Mouse (Mus musculus): Measurements from ENCODE around the gene Nr4a2. TPM values are rescaled to one million over a fixed set of nuclear protein-coding genes. Genes with fewer than 3 reads are reported as not detected.

The Nr4a2 gene
- 2.1 and 3.1 TPM in 2 replicates for polyA plus RNA-seq (2015; fragmentation: Nextera tagmentation; extraction: Ambion mirVana)

DNA sequence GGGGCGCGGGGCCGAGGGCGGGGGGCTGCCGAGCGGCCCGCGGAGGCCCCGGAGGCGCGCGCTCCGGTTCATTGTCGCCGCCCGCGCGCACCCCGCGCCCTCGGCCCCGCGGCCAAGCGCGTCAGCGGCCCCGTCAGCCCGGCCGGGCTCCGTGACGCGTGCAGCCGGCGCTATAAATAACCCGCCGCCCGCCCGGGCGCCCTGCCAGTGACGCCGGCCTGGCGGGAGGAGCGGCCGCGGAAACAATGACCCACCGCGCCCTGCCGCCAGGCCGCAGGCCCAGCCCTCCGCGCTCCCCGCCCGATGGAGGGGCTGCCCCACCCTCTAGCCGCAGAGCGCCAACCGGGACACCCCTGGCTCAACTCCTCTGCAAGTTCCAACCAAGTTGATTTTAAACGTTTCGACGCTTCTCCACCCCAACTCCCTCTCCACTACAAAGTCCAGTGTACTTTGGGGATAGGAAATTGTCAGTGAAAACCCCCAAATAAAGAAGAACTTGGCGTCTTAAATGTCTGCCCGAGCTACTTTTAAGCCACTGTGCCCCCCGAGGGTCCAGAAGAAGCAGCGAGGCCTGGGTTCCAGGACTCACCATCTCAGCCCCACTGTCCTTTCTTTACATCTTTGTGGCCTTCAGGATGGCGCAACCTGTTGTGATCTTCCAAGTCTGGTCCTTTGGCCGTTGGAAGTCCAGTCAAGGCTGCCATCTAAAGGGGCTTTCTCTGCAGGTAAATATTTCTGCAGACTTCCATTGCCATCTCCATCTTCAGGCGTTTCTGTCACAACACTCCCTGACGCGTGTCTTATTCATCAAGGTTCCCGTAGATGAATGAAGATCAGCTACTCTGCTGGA is at the start of gene Nr4a2:
Gene Nr4a2, minus strand, starts transcription at position 13 of the 850 bp plus-strand sequence.
- Histone ChIP-seq H3K27me3 (no peaks in the 10 kb centered on the region), H3K27ac (peak within 1 kb of the TSS; percentile 93), H3K9ac (peak within 1 kb of the TSS; percentile 96), H3K9me3 (replicated peaks) (no peaks in the 10 kb centered on the region), H3K36me3 (no peaks in the 10 kb centered on the region), H3K4me3 (peak within 1 kb of the TSS; percentile 94), H3K4me1 (replicated peaks) (peaks cover 10% of the 10 kb centered on the region; the same call in 1 of the 2 replicates), H3K4me2 (peak within 1 kb of the TSS; percentile 77)
- peak; percentile 94 for ATAC-seq (replicated peaks; ENCODE audit: insufficient number of reproducible peaks, insufficient read depth, low FRiP score, low read depth)
- WGBS, result 11% methylated on average over 41 of the region's 69 CpGs

DNA sequence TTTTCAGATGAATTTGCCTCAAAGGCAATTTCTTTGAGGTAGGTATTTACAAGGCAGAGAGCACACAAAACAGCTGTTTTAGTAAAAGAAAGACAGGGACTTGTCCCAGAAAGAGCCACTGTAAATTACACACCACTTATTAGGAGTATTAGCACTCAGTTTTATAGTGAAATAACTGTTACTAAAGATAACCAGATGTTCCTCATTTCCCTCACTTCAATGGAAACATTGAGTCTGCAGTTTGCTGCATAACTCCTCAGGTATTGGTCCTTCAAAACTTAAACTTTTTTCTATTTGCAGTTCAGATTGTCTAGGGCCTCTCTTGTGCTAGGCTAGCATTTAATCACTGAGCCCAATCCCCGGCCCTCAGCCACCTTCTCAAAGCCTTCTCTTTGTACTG is 41.6 kb upstream of the Nr4a2 start:
- Histone ChIP-seq H3K4me1 (replicated peaks) (no peaks in the 10 kb centered on the region), H3K9me3 (replicated peaks) (no peaks in the 10 kb centered on the region), H3K9ac (no peak overlapping the region), H3K4me2 (no peak overlapping the region), H3K4me3 (no peak overlapping the region), H3K27me3 (no peaks in the 10 kb centered on the region), H3K36me3 (no peaks in the 10 kb centered on the region), H3K27ac (no peak overlapping the region)
- ATAC-seq (replicated peaks; ENCODE audit: insufficient number of reproducible peaks, insufficient read depth, low FRiP score, low read depth), result no peak
- 82% methylated on average over 1 of the region's 1 CpGs for WGBS

DNA sequence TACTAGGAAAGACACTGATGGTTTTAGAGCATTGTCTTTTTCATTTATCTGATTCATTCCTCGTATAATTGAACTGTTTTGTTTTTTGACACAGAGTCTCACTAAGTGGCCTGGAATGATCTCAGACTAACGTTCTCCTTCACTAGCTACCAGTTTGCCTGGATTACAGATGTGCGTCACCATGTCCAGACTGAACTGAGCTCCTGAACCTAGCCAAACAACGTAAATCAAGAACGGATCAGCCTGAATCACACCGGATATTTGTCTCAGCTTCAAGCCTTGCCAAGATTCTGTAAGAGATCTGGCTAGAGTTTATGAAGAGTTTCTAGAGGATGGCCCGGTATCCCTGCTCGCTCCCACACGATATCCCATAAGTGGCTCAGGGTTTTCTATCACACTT is 33.0 kb upstream of the Nr4a2 start:
- no peak overlapping the region for H3K27ac ChIP-seq
- 75% methylated on average over 9 of the region's 9 CpGs for WGBS
- ATAC-seq (replicated peaks; ENCODE audit: insufficient number of reproducible peaks, insufficient read depth, low FRiP score, low read depth), result no peak
- peaks cover 4% of the 10 kb centered on the region; the same call in 1 of the 2 replicates for H3K4me1 ChIP-seq (replicated peaks)
- H3K27me3 ChIP-seq, result no peaks in the 10 kb centered on the region
- no peaks in the 10 kb centered on the region for H3K36me3 ChIP-seq
- no peak overlapping the region for H3K4me3 ChIP-seq
- no peak overlapping the region for H3K9ac ChIP-seq
- no peaks in the 10 kb centered on the region for H3K9me3 ChIP-seq (replicated peaks)
- H3K4me2 ChIP-seq, result no peak overlapping the region

DNA sequence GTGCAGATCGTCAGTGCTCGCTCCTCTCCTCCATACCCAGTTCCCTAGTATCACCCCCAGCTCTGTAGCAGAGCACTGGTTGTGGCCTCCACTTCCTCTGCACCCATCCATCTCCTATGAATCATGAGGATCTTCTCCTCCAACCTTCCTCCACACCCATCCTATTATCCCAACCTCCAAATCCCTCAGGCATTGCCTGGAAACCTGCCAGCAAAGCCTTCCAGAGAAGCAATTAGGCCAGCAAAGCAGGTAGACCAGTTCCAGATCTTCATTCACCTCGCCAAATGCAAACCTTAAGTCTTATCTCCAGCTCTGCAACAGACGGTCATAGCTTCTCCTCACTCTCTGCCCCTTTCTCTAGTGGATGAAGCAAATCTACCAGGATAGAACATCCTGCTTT is 26.0 kb upstream of the Nr4a2 start:
- no peak overlapping the region for H3K9ac ChIP-seq
- H3K36me3 ChIP-seq, result no peaks in the 10 kb centered on the region
- H3K27me3 ChIP-seq, result no peaks in the 10 kb centered on the region
- no peaks in the 10 kb centered on the region for H3K9me3 ChIP-seq (replicated peaks)
- WGBS, result 64% methylated on average over 4 of the region's 4 CpGs
- no peak overlapping the region for H3K4me2 ChIP-seq
- ATAC-seq (replicated peaks; ENCODE audit: insufficient number of reproducible peaks, insufficient read depth, low FRiP score, low read depth), result no peak
- no peaks in the 10 kb centered on the region for H3K4me1 ChIP-seq (replicated peaks)
- no peak overlapping the region for H3K27ac ChIP-seq
- H3K4me3 ChIP-seq, result no peak overlapping the region

DNA sequence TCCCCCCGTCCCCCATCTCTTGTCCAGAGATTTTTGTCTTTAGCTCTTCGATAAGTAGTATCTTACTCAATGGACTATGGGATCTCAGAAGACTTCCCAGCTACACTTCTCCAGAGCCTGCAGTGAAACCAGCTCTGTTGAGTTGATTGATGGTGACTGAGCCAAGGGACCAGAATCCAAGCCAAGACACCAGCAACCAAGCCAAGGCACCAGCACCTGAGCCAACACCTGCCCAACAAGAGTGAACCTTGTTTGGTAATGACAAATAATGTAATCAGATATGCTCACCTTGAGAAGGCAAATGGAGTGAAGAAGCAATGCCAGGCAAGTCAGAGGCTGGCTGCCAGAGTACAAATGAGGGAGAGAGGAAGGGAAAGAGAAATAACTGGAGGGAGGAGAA is 24.4 kb upstream of the Nr4a2 start:
- no peaks in the 10 kb centered on the region for H3K9me3 ChIP-seq (replicated peaks)
- no peaks in the 10 kb centered on the region for H3K27me3 ChIP-seq
- H3K27ac ChIP-seq, result no peak overlapping the region
- no peak for ATAC-seq (replicated peaks; ENCODE audit: insufficient number of reproducible peaks, insufficient read depth, low FRiP score, low read depth)
- no peak overlapping the region for H3K4me2 ChIP-seq
- H3K36me3 ChIP-seq, result no peaks in the 10 kb centered on the region
- no peak overlapping the region for H3K4me3 ChIP-seq
- no peak overlapping the region for H3K9ac ChIP-seq
- no peaks in the 10 kb centered on the region for H3K4me1 ChIP-seq (replicated peaks)
- WGBS, result 64% methylated on average over 2 of the region's 2 CpGs

DNA sequence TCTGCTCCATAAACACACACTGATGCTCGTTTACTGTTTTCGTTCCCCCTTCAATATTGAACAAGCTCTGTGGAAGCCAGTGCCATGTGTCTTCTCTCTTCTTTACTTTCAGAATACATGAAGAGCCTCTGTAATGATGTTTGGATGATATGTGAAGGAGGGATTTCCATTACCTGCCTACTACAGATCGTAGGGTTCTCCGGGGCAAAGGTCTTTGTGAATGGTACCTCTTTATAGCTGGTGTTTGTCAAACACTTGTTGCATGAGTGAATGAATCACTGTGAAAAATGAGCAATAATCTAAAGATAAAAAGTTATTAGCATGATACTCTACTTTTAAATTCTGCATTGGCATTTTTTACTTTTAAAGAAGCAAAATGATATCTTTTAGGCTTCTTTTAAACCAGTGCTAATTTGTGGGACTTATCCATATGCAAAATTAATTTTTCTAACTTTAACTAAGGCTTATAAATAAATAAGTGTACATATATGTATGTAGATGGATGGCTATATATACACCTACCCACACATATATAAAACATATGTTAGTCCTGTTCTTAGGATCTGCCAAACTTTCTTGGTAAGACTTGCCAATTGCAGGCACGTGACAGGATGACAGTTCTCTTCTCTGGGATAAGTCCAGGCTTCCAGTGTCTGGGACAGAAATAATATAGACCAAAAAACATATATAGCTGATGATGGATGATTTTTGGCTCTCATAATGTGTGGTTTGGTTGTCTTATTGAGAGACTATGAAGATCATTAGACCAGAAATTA is 22.0 kb upstream of the Nr4a2 start:
- 87% methylated on average over 5 of the region's 5 CpGs for WGBS
- no peaks in the 10 kb centered on the region for H3K9me3 ChIP-seq (replicated peaks)
- no peak overlapping the region for H3K9ac ChIP-seq
- no peak overlapping the region for H3K4me3 ChIP-seq
- ATAC-seq (replicated peaks; ENCODE audit: insufficient number of reproducible peaks, insufficient read depth, low FRiP score, low read depth), result no peak
- no peak overlapping the region for H3K27ac ChIP-seq
- no peaks in the 10 kb centered on the region for H3K36me3 ChIP-seq
- H3K4me1 ChIP-seq (replicated peaks), result no peaks in the 10 kb centered on the region
- no peak overlapping the region for H3K4me2 ChIP-seq
- H3K27me3 ChIP-seq, result no peaks in the 10 kb centered on the region

DNA sequence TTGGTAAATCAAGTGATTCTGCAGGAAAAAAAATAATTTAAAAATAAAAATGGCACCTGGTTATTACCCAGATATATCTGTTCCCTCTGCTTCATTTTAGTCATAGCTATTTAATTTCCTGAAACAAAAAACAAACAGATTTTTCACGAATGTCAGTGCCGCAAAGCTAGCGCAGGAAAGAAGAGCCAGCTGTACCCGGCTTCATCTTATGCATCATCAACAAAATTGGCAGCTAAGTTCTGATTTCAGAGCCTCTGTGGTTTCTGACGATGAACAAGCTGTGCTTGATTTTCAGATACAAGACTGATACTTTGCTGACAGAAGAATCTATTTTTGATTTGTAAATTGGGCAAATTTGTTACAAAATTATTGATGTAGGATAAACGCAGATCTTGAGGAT is 14.8 kb upstream of the Nr4a2 start:
- H3K4me3 ChIP-seq, result no peak overlapping the region
- H3K36me3 ChIP-seq, result no peaks in the 10 kb centered on the region
- no peaks in the 10 kb centered on the region for H3K27me3 ChIP-seq
- WGBS, result 89% methylated on average over 6 of the region's 6 CpGs
- no peak overlapping the region for H3K27ac ChIP-seq
- no peak overlapping the region for H3K9ac ChIP-seq
- no peak for ATAC-seq (replicated peaks; ENCODE audit: insufficient number of reproducible peaks, insufficient read depth, low FRiP score, low read depth)
- no peak overlapping the region for H3K4me2 ChIP-seq
- peaks cover 4% of the 10 kb centered on the region; the same call in 1 of the 2 replicates for H3K4me1 ChIP-seq (replicated peaks)
- no peaks in the 10 kb centered on the region for H3K9me3 ChIP-seq (replicated peaks)

DNA sequence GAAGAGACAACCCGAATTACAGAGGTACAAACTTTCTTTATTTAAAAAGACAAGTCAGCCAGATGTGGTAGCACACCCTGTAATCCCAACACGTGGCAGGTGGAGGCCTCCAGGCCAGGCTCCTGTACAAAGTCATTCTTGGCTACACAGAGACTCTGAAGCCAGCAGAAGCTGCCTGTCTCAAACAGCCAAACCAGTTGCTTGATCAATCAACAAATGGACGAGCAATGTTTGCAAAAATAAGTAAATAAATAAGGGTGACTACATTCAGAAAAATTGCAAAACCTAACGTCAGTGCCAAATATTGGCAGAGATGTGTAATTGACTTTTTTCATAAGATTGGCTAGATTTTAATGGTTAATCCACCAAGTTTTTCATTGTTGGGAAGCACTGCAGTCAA is 3.7 kb upstream of the Nr4a2 start:
- no peak overlapping the region for H3K9ac ChIP-seq
- H3K36me3 ChIP-seq, result no peaks in the 10 kb centered on the region
- H3K9me3 ChIP-seq (replicated peaks), result no peaks in the 10 kb centered on the region
- H3K4me3 ChIP-seq, result no peak overlapping the region
- no peak overlapping the region for H3K4me2 ChIP-seq
- 62% methylated on average over 4 of the region's 4 CpGs for WGBS
- H3K4me1 ChIP-seq (replicated peaks), result peaks cover 7% of the 10 kb centered on the region; the same call in 1 of the 2 replicates
- ATAC-seq (replicated peaks; ENCODE audit: insufficient number of reproducible peaks, insufficient read depth, low FRiP score, low read depth), result no peak
- H3K27me3 ChIP-seq, result no peaks in the 10 kb centered on the region
- no peak overlapping the region for H3K27ac ChIP-seq

DNA sequence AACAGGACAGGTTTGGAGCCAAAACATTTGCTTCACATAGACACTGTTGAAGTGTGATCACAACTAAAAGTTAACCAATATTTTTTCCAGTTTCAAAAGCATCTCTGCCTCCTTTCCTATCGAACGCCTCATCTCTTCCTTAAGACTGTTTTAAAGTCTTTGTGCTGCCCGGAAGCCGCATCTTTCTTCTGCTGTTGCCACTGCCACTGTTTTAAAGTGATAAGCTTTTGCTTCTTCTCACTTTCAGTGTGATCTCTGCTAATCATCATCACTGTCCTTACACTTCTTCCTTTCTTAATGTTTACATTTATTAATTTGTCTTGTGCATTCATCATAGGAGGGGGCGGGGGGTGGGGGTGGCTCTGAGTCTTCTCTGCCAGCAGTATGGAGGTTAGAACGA is 2.1 kb upstream of the Nr4a2 start:
- H3K27me3 ChIP-seq, result no peaks in the 10 kb centered on the region
- peaks cover 10% of the 10 kb centered on the region; the same call in 1 of the 2 replicates for H3K4me1 ChIP-seq (replicated peaks)
- no peak overlapping the region for H3K4me2 ChIP-seq
- no peaks in the 10 kb centered on the region for H3K36me3 ChIP-seq
- no peak overlapping the region for H3K27ac ChIP-seq
- H3K9me3 ChIP-seq (replicated peaks), result no peaks in the 10 kb centered on the region
- WGBS, result 76% methylated on average over 6 of the region's 6 CpGs
- no peak overlapping the region for H3K9ac ChIP-seq
- no peak overlapping the region for H3K4me3 ChIP-seq
- no peak for ATAC-seq (replicated peaks; ENCODE audit: insufficient number of reproducible peaks, insufficient read depth, low FRiP score, low read depth)

DNA sequence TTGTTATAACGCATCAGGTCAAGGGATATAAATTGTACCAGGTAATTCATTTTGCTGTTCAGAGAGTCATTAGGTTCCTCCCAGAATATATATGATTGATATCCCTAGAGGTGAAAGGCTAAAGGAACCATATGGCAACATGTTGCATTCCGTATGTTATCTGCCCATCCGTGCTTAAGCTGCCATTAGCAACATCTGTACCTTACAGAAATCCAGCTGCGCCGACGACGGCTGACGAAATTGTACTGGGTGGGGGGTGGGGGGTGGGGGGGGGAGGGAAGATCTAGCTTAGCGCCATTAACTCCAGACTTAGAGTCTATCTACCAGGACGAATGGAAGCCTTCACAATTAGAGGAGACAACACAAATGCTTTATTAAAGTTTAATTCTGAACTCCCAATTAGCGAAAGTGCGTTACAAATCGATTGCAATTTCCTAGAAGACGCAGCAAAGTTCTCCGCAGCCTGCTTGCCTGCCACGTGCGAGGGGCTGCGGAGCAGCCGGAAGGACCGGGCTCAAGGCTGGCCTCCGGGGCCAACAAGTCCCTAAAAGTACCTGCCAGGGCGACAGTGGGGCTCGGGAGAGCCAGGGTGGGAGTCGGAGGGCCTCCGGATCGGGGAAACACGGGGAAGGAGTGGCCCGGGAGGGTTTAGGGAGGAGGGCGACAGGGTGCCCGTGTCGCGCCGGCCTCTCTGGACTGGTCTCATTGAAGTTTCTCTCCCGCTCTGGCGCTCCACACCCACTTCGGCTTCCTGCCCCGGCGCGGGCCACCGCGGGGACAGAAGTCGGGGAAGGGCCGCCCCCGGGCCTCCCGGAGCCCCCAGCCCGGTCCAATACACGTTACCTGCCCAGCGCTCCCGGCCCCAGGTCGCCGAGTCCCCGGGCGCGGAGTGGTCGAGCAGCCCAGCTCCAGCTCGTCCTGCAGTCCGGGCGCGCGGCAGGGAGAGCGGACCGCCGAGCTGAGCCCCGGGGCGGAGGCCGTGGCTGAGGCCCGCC is 520 bp downstream of the Nr4a2 start:
- no peaks in the 10 kb centered on the region for H3K9me3 ChIP-seq (replicated peaks)
- peak; percentile 83 for ATAC-seq (replicated peaks; ENCODE audit: insufficient number of reproducible peaks, insufficient read depth, low FRiP score, low read depth)
- no peaks in the 10 kb centered on the region for H3K27me3 ChIP-seq
- H3K36me3 ChIP-seq, result no peaks in the 10 kb centered on the region
- H3K4me1 ChIP-seq (replicated peaks), result peaks cover 10% of the 10 kb centered on the region; the same call in 1 of the 2 replicates
- peak overlapping the region; percentile 77 for H3K4me2 ChIP-seq
- H3K27ac ChIP-seq, result peak overlapping the region; percentile 93
- H3K9ac ChIP-seq, result peak overlapping the region; percentile 96
- peak overlapping the region; percentile 94 for H3K4me3 ChIP-seq
- under 1% methylated on average over 63 of the region's 67 CpGs for WGBS

Data from heart, embryonic 15.5 days (tissue).